Mouse (Mus musculus) bone marrow, adult 2 months (tissue): ENCODE measurements around the gene Gm20918. TPM values are rescaled to one million over a fixed set of nuclear protein-coding genes. Genes with fewer than 3 reads are reported as not detected.
"Not testable (repeated sequence)": the region's sequence is repeated elsewhere in the genome, so short reads cannot be mapped to it uniquely, and the experiment has no call there.

Experiments
- H3K27ac ChIP-seq: fragments of 200-500 bp; 2 replicates; pipeline ENCODE4 v1.5.1; 2012; ENCODE audit warnings: low read depth, mild to moderate bottlenecking, control low read depth, inconsistent platforms, low read length; ENCODE audit not compliant: control insufficient read depth, poor library complexity, insufficient read depth
- H3K4me1 ChIP-seq: fragments of 200-500 bp; 2 replicates; pipeline ENCODE4 v1.6.1; 2011; ENCODE audit warnings: low read length; ENCODE audit not compliant: control insufficient read depth, insufficient read depth
- H3K4me3 ChIP-seq: fragments of 200-500 bp; replicated peaks from 2 replicates; pipeline ENCODE3; 2011; ENCODE audit warnings: mild to moderate bottlenecking, low read depth, low read length, control low read depth; ENCODE audit not compliant: control insufficient read depth
- polyA plus RNA-seq: library from polyadenylated mRNA; stranded (reverse); fragments of >200 nt; gene quantifications from 2 replicates; pipeline ENCODE4 v1.2.4, GENCODE M21; 2011; ENCODE audit warnings: low replicate concordance; ENCODE audit not compliant: missing spikeins, insufficient read depth, insufficient read length

Gene Gm20918
- not detected in 2 replicates for polyA plus RNA-seq

DNA sequence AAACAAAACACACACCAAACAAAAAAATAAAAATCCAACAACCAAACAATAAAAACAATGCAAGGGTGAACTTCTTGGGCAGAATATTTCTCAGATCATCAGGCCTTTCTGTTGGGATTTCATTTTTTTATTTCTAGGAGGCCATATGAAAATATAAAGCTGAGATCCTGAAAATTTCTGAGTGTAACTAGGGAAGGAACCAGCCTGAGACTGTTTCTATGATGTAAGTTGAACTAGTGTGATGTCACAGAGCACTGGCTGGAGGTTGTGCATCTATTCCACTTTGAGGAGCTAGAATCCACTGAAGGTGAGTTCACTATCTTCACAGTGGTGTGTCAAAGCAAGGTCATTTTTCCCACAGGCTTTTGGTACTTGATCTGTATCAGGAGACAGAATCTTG is at the start of gene Gm20918:
Gene Gm20918 (plus strand): TSS at position 301 of the 400 bp plus-strand sequence.
- H3K27ac ChIP-seq, H3K4me3 ChIP-seq, H3K4me1 ChIP-seq: not testable (repeated sequence)

Other genes starting within 250 kb of the Gm20918 start
- gene Gm21820, start 205.5 kb downstream of the Gm20918 start, polyA plus RNA-seq: not detected in 2 replicates